Mouse (Mus musculus): ENCODE data around the gene Them5. TPM values are rescaled to one million over a fixed set of nuclear protein-coding genes. Genes with fewer than 3 reads are reported as not detected.

Gene Them5
- polyA plus RNA-seq, 1 experiment from 2014 or later = 0.13 TPM

GRCm38 (mm10) chr3:94373090-94373489 lies 31.2 kb downstream of the Them5 start:
- 1% methylated on average over 10 of the region's 10 CpGs for WGBS
- H3K9me3 ChIP-seq = no peaks in the 10 kb centered on the region
- H3K4me1 ChIP-seq (replicated peaks) = peaks cover 24% of the 10 kb centered on the region
- no peak overlapping the region for H3K27ac ChIP-seq
- peak; percentile 18 for ATAC-seq (ENCODE audit: low FRiP score)
- H3K4me3 ChIP-seq = no peak overlapping the region; the same call in 1 of the 2 replicates
- peak overlapping the region; percentile 41 for H3K4me2 ChIP-seq
- H3K9ac ChIP-seq = 0 out of 2 replicates have a peak overlapping the region, but pooled peaks have one; percentile 43
- H3K36me3 ChIP-seq = no peaks in the 10 kb centered on the region
- H3K27me3 ChIP-seq = peaks cover 22% of the 10 kb centered on the region

GRCm38 (mm10) chr3:94373597-94374011 lies 31.7 kb downstream of the Them5 start:
- H3K4me1 ChIP-seq (replicated peaks) = peaks cover 24% of the 10 kb centered on the region
- peaks cover 22% of the 10 kb centered on the region for H3K27me3 ChIP-seq
- WGBS = 1% methylated on average over 5 of the region's 5 CpGs
- H3K9me3 ChIP-seq = no peaks in the 10 kb centered on the region
- no peaks in the 10 kb centered on the region for H3K36me3 ChIP-seq
- H3K9ac ChIP-seq = no peak overlapping the region; the same call in 1 of the 2 replicates
- peak; percentile 55 for ATAC-seq (ENCODE audit: low FRiP score)
- peak overlapping the region; percentile 41 for H3K4me2 ChIP-seq
- H3K4me3 ChIP-seq = no peak overlapping the region
- no peak overlapping the region for H3K27ac ChIP-seq

GRCm38 (mm10) chr3:94374636-94375035 lies 32.7 kb downstream of the Them5 start:
- Histone ChIP-seq H3K9me3 (no peaks in the 10 kb centered on the region), H3K9ac (no peak overlapping the region), H3K4me3 (no peak overlapping the region), H3K27ac (no peak overlapping the region), H3K4me1 (replicated peaks) (peaks cover 24% of the 10 kb centered on the region), H3K27me3 (peaks cover 22% of the 10 kb centered on the region), H3K4me2 (no peak overlapping the region), H3K36me3 (no peaks in the 10 kb centered on the region)
- ATAC-seq (ENCODE audit: low FRiP score) = no peak

GRCm38 (mm10) chr3:94375146-94375545 lies 33.2 kb downstream of the Them5 start:
- Histone ChIP-seq H3K4me1 (replicated peaks) (peaks cover 27% of the 10 kb centered on the region), H3K9me3 (no peaks in the 10 kb centered on the region), H3K4me2 (no peak overlapping the region), H3K9ac (no peak overlapping the region), H3K27ac (no peak overlapping the region), H3K36me3 (no peaks in the 10 kb centered on the region), H3K27me3 (peaks cover 22% of the 10 kb centered on the region), H3K4me3 (no peak overlapping the region)
- no peak for ATAC-seq (ENCODE audit: low FRiP score)
- WGBS = 65% methylated on average over 2 of the region's 2 CpGs

GRCm38 (mm10) chr3:94375861-94376260 lies 34.0 kb downstream of the Them5 start:
- no peaks in the 10 kb centered on the region for H3K36me3 ChIP-seq
- no peak overlapping the region for H3K4me2 ChIP-seq
- WGBS = 65% methylated on average over 5 of the region's 5 CpGs
- no peaks in the 10 kb centered on the region for H3K9me3 ChIP-seq
- peaks cover 27% of the 10 kb centered on the region for H3K4me1 ChIP-seq (replicated peaks)
- ATAC-seq (ENCODE audit: low FRiP score) = no peak
- H3K27ac ChIP-seq = no peak overlapping the region
- H3K27me3 ChIP-seq = peaks cover 22% of the 10 kb centered on the region
- H3K4me3 ChIP-seq = no peak overlapping the region
- H3K9ac ChIP-seq = no peak overlapping the region

- Histone ChIP-seq H3K27ac (no peak overlapping the region), H3K4me3 (no peak overlapping the region), H3K36me3 (no peaks in the 10 kb centered on the region), H3K9me3 (no peaks in the 10 kb centered on the region), H3K9ac (no peak overlapping the region), H3K4me2 (no peak overlapping the region), H3K4me1 (replicated peaks) (peaks cover 17% of the 10 kb centered on the region), H3K27me3 (peaks cover 22% of the 10 kb centered on the region)
- no peak for ATAC-seq (ENCODE audit: low FRiP score)
- WGBS = 23% methylated on average over 13 of the region's 13 CpGs
Observed at GRCm38 (mm10) chr3:94377028-94377923, 35.4 kb downstream of the Them5 start.

- 26% methylated on average over 9 of the region's 9 CpGs for WGBS
- no peaks in the 10 kb centered on the region for H3K9me3 ChIP-seq
- H3K9ac ChIP-seq = peak overlapping the region; percentile 19; the same call in 1 of the 2 replicates
- peaks cover 3% of the 10 kb centered on the region; the same call in 1 of the 2 replicates for H3K27me3 ChIP-seq
- H3K36me3 ChIP-seq = no peaks in the 10 kb centered on the region
- no peak overlapping the region for H3K4me3 ChIP-seq
- H3K4me2 ChIP-seq = no peak overlapping the region
- peaks cover 3% of the 10 kb centered on the region; the same call in 1 of the 2 replicates for H3K4me1 ChIP-seq (replicated peaks)
- H3K27ac ChIP-seq = no peak overlapping the region
- ATAC-seq (ENCODE audit: low FRiP score) = no peak
Observed at GRCm38 (mm10) chr3:94379831-94380510, 38.1 kb downstream of the Them5 start.

- no peaks in the 10 kb centered on the region for H3K9me3 ChIP-seq
- ATAC-seq (ENCODE audit: low FRiP score) = no peak
- no peaks in the 10 kb centered on the region for H3K36me3 ChIP-seq
- H3K4me2 ChIP-seq = no peak overlapping the region
- H3K9ac ChIP-seq = no peak overlapping the region
- H3K4me1 ChIP-seq (replicated peaks) = peaks cover 3% of the 10 kb centered on the region; the same call in 1 of the 2 replicates
- H3K27ac ChIP-seq = no peak overlapping the region
- peaks cover under 1% of the 10 kb centered on the region; the same call in 1 of the 2 replicates for H3K27me3 ChIP-seq
- no peak overlapping the region for H3K4me3 ChIP-seq
- 82% methylated on average over 5 of the region's 5 CpGs for WGBS
Observed at GRCm38 (mm10) chr3:94382308-94382707, 40.4 kb downstream of the Them5 start.

- no peak overlapping the region for H3K9ac ChIP-seq
- no peaks in the 10 kb centered on the region for H3K9me3 ChIP-seq
- no peaks in the 10 kb centered on the region for H3K27me3 ChIP-seq
- no peak overlapping the region for H3K4me2 ChIP-seq
- 68% methylated on average over 3 of the region's 3 CpGs for WGBS
- no peak overlapping the region for H3K27ac ChIP-seq
- ATAC-seq (ENCODE audit: low FRiP score) = no peak
- no peaks in the 10 kb centered on the region for H3K36me3 ChIP-seq
- H3K4me1 ChIP-seq (replicated peaks) = peaks cover 3% of the 10 kb centered on the region; the same call in 1 of the 2 replicates
- no peak overlapping the region for H3K4me3 ChIP-seq
Observed at GRCm38 (mm10) chr3:94383476-94383875, 41.6 kb downstream of the Them5 start.

- H3K9me3 ChIP-seq = no peaks in the 10 kb centered on the region
- no peak for ATAC-seq (ENCODE audit: low FRiP score)
Observed at GRCm38 (mm10) chr3:94386671-94387070, 44.8 kb downstream of the Them5 start.

GRCm38 (mm10) chr3:94387391-94387790 lies 45.5 kb downstream of the Them5 start:
- no peak for ATAC-seq (ENCODE audit: low FRiP score)
- H3K9me3 ChIP-seq = no peaks in the 10 kb centered on the region
- no peak overlapping the region for H3K4me3 ChIP-seq
- H3K27ac ChIP-seq = no peak overlapping the region
- no peaks in the 10 kb centered on the region for H3K4me1 ChIP-seq (replicated peaks)
- H3K27me3 ChIP-seq = no peaks in the 10 kb centered on the region
- 89% methylated on average over 10 of the region's 10 CpGs for WGBS
- H3K9ac ChIP-seq = no peak overlapping the region
- H3K36me3 ChIP-seq = no peaks in the 10 kb centered on the region
- no peak overlapping the region for H3K4me2 ChIP-seq

More at GRCm38 (mm10) chr3:94386671-94387070, 44.8 kb downstream of the Them5 start:
- no peak overlapping the region for H3K4me2 ChIP-seq
- 62% methylated on average over 4 of the region's 4 CpGs for WGBS
- H3K36me3 ChIP-seq = no peaks in the 10 kb centered on the region
- no peaks in the 10 kb centered on the region for H3K4me1 ChIP-seq (replicated peaks)
- no peak overlapping the region for H3K4me3 ChIP-seq
- no peak overlapping the region for H3K27ac ChIP-seq
- no peak overlapping the region for H3K9ac ChIP-seq
- no peaks in the 10 kb centered on the region for H3K27me3 ChIP-seq

GRCm38 (mm10) chr3:94388047-94388446 lies 46.1 kb downstream of the Them5 start:
- no peaks in the 10 kb centered on the region for H3K4me1 ChIP-seq (replicated peaks)
- no peaks in the 10 kb centered on the region for H3K36me3 ChIP-seq
- no peaks in the 10 kb centered on the region for H3K9me3 ChIP-seq
- no peak overlapping the region for H3K4me3 ChIP-seq
- 84% methylated on average over 5 of the region's 5 CpGs for whole genome bisulfite sequencing
- no peak for ATAC-seq (ENCODE audit: low FRiP score)
- no peak overlapping the region for H3K27ac ChIP-seq
- H3K4me2 ChIP-seq = no peak overlapping the region
- no peak overlapping the region for H3K9ac ChIP-seq
- no peaks in the 10 kb centered on the region for H3K27me3 ChIP-seq

Data from hindbrain, embryonic 13.5 days (tissue).